Mouse (Mus musculus) embryonic facial prominence, embryonic 15.5 days (tissue): ENCODE data around the gene Gm5475. TPM values are rescaled to one million over a fixed set of nuclear protein-coding genes. Genes with fewer than 3 reads are reported as not detected.

Experiments
- ATAC-seq: fragments of 200-750 bp; cut with Nextera tagmentation; 2 replicates; pipeline ENCODE4 v1.8.0; 2017; ENCODE audit warnings: low read depth, moderate TSS enrichment; ENCODE audit not compliant: insufficient number of reproducible peaks, low FRiP score, low TSS enrichment
- H3K27ac ChIP-seq: fragments of 300-500 bp; sonication (generic); replicated peaks from 2 replicates; pipeline ENCODE4 v1.5.1; 2015; ENCODE audit warnings: mild to moderate bottlenecking, inconsistent platforms
- H3K27me3 ChIP-seq: fragments of 300-500 bp; sonication (generic); 2 replicates; pipeline ENCODE4 v1.6.1; 2015; ENCODE audit warnings: inconsistent platforms
- H3K36me3 ChIP-seq: fragments of 300-500 bp; sonication (generic); 2 replicates; pipeline ENCODE4 v1.6.1; 2015; ENCODE audit warnings: mild to moderate bottlenecking, inconsistent platforms
- H3K4me1 ChIP-seq: fragments of 300-500 bp; sonication (generic); 2 replicates; pipeline ENCODE4 v1.6.1; 2015; ENCODE audit warnings: inconsistent platforms
- H3K4me2 ChIP-seq: fragments of 300-500 bp; sonication (generic); replicated peaks from 2 replicates; pipeline ENCODE4 v1.6.1; 2015; ENCODE audit warnings: mild to moderate bottlenecking, inconsistent platforms
- H3K4me3 ChIP-seq: fragments of 300-500 bp; sonication (generic); replicated peaks from 2 replicates; pipeline ENCODE4 v1.5.1; 2015; ENCODE audit warnings: mild to moderate bottlenecking, inconsistent platforms
- H3K9ac ChIP-seq: fragments of 300-500 bp; sonication (generic); 2 replicates; pipeline ENCODE4 v1.6.1; 2015; ENCODE audit warnings: inconsistent platforms
- H3K9me3 ChIP-seq: fragments of 300-500 bp; sonication (generic); replicated peaks from 2 replicates; pipeline ENCODE4 v1.6.1; 2016; ENCODE audit warnings: inconsistent platforms
- WGBS: fragments of 180-500 bp; shearing (Covaris S2); methylation state at CpG from one replicate; pipeline ENCODE4 v1.1.7; 2015; 5-methylcytosine and 5-hydroxymethylcytosine counted together
- polyA plus RNA-seq: library from polyadenylated mRNA; unstranded; fragments of >200 nt; fragmentation: Nextera tagmentation; extraction: Ambion mirVana; gene quantifications from 2 replicates; pipeline ENCODE4 v1.2.1, GENCODE M21; 2015

The Gm5475 gene
- polyA plus RNA-seq, 1 experiment from 2014 or later = 0.07 TPM

DNA sequence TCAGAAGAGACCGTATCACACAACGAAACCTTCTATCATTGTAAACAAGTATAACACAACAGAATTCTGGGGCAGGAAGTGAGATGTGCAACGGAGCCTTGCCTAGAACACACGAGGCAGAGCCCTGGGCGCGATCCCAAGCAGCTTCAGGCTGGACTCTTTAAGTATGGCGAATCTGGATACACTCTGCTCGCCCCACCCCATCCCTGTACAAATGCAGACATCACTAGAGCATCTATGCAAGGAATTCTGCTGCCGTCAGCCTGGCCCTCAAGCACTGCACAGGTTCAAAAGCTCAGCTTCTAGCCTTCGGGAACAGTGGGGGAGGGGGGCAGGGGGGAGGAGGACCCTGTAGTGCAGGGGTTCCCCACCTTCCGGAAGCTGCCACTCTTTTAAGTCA is 28.9 kb upstream of the Gm5475 start:
- peaks cover 50% of the 10 kb centered on the region for H3K36me3 ChIP-seq

GRCm38 (mm10) chr15:100395561-100395960 is 26.4 kb upstream of the Gm5475 start:
- H3K27me3 ChIP-seq = no peaks in the 10 kb centered on the region

More for the DNA sequence above, 28.9 kb upstream of the Gm5475 start:
- H3K4me1 ChIP-seq = no peaks in the 10 kb centered on the region
- no peaks in the 10 kb centered on the region for H3K27me3 ChIP-seq
- H3K4me2 ChIP-seq = no peak overlapping the region
- H3K27ac ChIP-seq = no peak overlapping the region
- no peak for ATAC-seq
- no peaks in the 10 kb centered on the region for H3K9me3 ChIP-seq
- no peak overlapping the region for H3K4me3 ChIP-seq
- H3K9ac ChIP-seq = no peak overlapping the region
- 79% methylated on average over 11 of the region's 11 CpGs for WGBS

DNA sequence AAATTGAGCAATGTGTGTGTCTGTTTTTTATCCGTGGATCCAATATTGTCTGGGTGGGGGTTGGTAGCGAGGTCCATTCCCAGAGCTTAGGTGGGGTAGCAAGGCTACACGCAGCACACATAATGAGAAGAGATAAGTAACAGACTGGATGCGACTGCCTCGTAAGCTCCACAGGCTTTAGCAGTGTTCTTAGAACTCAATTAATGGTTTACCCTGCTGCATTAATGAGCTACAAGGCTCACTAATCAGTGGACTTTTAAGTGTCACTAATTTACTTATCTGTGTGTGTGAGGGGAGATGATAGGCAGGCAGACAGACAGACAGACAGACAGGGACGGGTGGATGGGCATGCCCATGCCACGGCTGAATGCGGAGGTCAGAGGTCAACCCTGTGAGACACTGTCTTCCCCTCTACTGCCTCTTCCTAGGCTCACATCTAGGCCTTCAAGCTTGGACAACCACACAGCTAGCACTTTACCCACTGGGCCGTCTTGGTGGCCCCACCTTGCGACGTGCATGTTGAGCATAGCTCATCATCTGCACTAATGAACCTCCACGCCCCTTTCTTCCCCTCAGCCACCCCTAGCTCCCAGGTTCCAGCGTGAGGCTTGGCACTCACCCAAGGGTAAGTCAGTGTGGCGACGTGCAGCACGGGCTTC is 21.2 kb upstream of the Gm5475 start:
- H3K9me3 ChIP-seq = no peaks in the 10 kb centered on the region
- H3K4me1 ChIP-seq = no peaks in the 10 kb centered on the region
- WGBS = 85% methylated on average over 16 of the region's 16 CpGs
- no peak overlapping the region for H3K4me3 ChIP-seq
- peaks cover 93% of the 10 kb centered on the region for H3K36me3 ChIP-seq
- ATAC-seq = 0 out of 2 replicates have a peak, but pooled peaks have one; percentile 43
- no peaks in the 10 kb centered on the region for H3K27me3 ChIP-seq
- H3K27ac ChIP-seq = no peak overlapping the region
- no peak overlapping the region for H3K9ac ChIP-seq
- H3K4me2 ChIP-seq = no peak overlapping the region

More at GRCm38 (mm10) chr15:100395561-100395960, 26.4 kb upstream of the Gm5475 start:
- 98% methylated on average over 3 of the region's 3 CpGs for WGBS
- Histone ChIP-seq H3K9me3 (no peaks in the 10 kb centered on the region), H3K36me3 (peaks cover 74% of the 10 kb centered on the region), H3K9ac (no peak overlapping the region), H3K4me2 (no peak overlapping the region), H3K4me3 (no peak overlapping the region), H3K27ac (no peak overlapping the region), H3K4me1 (no peaks in the 10 kb centered on the region)
- no peak for ATAC-seq

DNA sequence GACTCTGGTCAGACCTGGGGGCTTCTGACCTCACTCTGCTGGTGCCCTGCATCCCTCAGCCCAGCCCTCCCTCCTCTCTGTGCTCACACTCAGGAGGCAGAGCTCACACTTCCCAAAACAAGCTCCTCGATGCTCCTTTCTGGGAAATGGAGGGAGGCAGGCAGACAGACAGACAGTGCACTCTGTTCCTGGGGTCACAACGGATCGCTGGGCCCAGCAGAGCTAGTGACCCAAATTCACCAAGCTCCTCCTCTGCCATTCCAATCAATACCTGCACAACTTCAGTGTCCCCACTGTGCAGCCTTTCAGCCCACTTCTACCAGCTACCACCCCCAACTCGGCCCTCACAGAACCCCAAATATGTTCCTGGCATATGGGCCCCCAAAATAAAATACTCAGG is 20.1 kb upstream of the Gm5475 start:
- Histone ChIP-seq H3K9me3 (no peaks in the 10 kb centered on the region), H3K4me1 (no peaks in the 10 kb centered on the region), H3K27ac (no peak overlapping the region), H3K9ac (no peak overlapping the region), H3K27me3 (no peaks in the 10 kb centered on the region), H3K36me3 (peaks cover 88% of the 10 kb centered on the region), H3K4me2 (no peak overlapping the region), H3K4me3 (no peak overlapping the region)
- 92% methylated on average over 4 of the region's 4 CpGs for WGBS
- ATAC-seq = no peak

DNA sequence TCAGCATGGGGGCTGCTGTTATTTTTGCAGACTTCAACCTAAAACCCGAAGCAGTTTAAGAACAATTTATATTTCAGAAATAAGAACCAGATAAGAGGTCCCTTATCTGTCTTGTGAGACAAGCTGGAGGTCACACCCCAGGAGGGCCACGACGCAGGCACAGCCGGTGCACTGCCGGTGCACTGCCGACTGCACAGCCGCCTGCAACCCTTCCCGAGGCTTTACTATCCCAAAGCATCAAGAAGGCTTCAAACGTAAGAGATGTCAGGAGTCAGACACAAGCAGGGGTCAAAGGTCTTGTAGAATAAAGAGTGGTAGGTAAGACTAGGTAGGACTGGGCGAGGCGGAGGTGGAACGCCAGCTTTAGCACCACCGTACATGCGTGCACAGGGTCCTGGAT is 19.6 kb upstream of the Gm5475 start:
- WGBS = 90% methylated on average over 14 of the region's 14 CpGs
- Histone ChIP-seq H3K27me3 (no peaks in the 10 kb centered on the region), H3K27ac (no peak overlapping the region), H3K4me1 (no peaks in the 10 kb centered on the region), H3K4me3 (no peak overlapping the region), H3K9me3 (no peaks in the 10 kb centered on the region), H3K4me2 (no peak overlapping the region), H3K9ac (no peak overlapping the region), H3K36me3 (peaks cover 88% of the 10 kb centered on the region)
- ATAC-seq = no peak

DNA sequence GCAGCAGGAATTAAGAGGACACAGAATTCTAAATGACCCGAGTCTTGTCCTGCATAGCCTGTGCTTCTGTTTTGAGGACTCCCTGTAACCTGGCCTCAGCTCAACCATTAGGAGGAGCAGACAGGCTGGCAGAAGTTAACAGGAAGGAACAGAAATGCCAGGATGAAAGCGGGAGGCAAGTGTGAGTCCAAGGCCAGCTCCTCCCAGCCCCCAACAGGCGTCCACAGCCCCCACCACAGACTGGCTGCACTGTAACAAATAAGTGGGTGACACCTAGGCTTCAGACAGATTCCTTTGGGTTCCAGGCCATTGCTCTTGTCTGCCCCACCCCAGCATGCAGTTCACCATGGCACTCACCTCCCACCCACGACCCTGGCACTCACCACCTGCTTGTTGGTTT is 19.1 kb upstream of the Gm5475 start:
- Histone ChIP-seq H3K4me2 (no peak overlapping the region), H3K4me1 (no peaks in the 10 kb centered on the region), H3K27me3 (no peaks in the 10 kb centered on the region), H3K27ac (no peak overlapping the region), H3K4me3 (no peak overlapping the region), H3K9ac (no peak overlapping the region), H3K9me3 (no peaks in the 10 kb centered on the region), H3K36me3 (peaks cover 86% of the 10 kb centered on the region)
- 84% methylated on average over 4 of the region's 4 CpGs for WGBS
- no peak for ATAC-seq

- no peaks in the 10 kb centered on the region for H3K9me3 ChIP-seq
- no peaks in the 10 kb centered on the region for H3K4me1 ChIP-seq
- H3K4me3 ChIP-seq = no peak overlapping the region
- no peak overlapping the region for H3K9ac ChIP-seq
- H3K27me3 ChIP-seq = no peaks in the 10 kb centered on the region
- no peak for ATAC-seq
- 92% methylated on average over 16 of the region's 16 CpGs for WGBS
- H3K27ac ChIP-seq = no peak overlapping the region
- no peak overlapping the region for H3K4me2 ChIP-seq
- H3K36me3 ChIP-seq = peaks cover 86% of the 10 kb centered on the region
These were observed 18.5 kb upstream of the Gm5475 start for GRCm38 (mm10) chr15:100403318-100404000.

DNA sequence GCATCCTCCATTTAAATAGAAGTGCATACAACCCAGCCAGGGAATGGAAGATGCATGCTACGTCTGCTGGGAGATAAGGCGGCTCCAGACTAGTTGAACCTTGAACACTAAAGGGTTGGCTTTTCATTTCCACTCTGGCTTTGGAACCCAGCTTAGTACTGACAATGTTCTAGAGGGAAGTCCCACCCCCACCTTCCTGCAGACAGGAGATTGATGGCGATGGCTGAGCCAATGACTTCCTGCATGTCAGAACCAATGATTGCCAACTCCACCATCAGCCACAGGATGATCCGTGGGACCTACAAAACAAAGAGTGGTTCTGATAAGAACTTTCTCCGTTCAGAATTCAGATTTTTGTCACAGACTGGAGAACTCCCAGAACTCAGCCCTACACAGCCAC is 15.9 kb upstream of the Gm5475 start:
- H3K4me1 ChIP-seq = 0 out of 2 replicates have a peak, but pooled peaks cover under 1% of the 10 kb centered on the region
- 86% methylated on average over 5 of the region's 5 CpGs for WGBS
- no peaks in the 10 kb centered on the region for H3K27me3 ChIP-seq
- H3K27ac ChIP-seq = no peak overlapping the region
- no peaks in the 10 kb centered on the region for H3K9me3 ChIP-seq
- H3K36me3 ChIP-seq = peaks cover 72% of the 10 kb centered on the region
- no peak overlapping the region for H3K4me3 ChIP-seq
- no peak overlapping the region for H3K4me2 ChIP-seq
- no peak for ATAC-seq
- H3K9ac ChIP-seq = no peak overlapping the region

- Histone ChIP-seq H3K36me3 (peaks cover 39% of the 10 kb centered on the region), H3K27me3 (no peaks in the 10 kb centered on the region), H3K27ac (no peak overlapping the region), H3K9ac (no peak overlapping the region), H3K4me1 (peaks cover 4% of the 10 kb centered on the region; the same call in 1 of the 2 replicates), H3K4me2 (no peak overlapping the region; the same call in 1 of the 2 replicates), H3K9me3 (no peaks in the 10 kb centered on the region), H3K4me3 (no peak overlapping the region)
- no peak for ATAC-seq
- WGBS = 61% methylated on average over 14 of the region's 14 CpGs
These were observed 10.9 kb upstream of the Gm5475 start for GRCm38 (mm10) chr15:100410918-100411672.

DNA sequence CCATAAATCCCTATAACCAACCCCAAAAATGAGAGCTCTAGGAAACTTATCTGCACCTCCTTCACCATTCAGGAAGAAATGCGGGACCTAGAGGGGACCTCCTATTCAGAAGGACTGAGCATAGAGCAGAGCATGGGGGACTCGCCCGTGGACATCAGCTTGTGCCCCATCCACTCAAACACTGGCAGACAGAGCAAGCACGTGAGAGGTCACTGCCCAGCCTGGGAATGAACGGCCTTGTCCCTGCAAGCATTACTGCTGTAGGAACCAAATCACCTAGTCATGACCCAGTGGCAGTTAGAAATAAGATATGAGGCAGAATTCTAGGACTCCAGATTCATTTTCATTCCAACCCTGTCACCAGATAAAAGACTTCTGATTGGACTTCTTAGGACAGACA is 10.2 kb upstream of the Gm5475 start:
- WGBS = 89% methylated on average over 5 of the region's 5 CpGs
- H3K36me3 ChIP-seq = peaks cover 38% of the 10 kb centered on the region
- H3K9me3 ChIP-seq = no peaks in the 10 kb centered on the region
- no peaks in the 10 kb centered on the region for H3K27me3 ChIP-seq
- H3K4me1 ChIP-seq = peaks cover 11% of the 10 kb centered on the region; the same call in 1 of the 2 replicates
- ATAC-seq = no peak
- no peak overlapping the region; the same call in 1 of the 2 replicates for H3K4me2 ChIP-seq
- H3K4me3 ChIP-seq = no peak overlapping the region
- H3K9ac ChIP-seq = no peak overlapping the region
- H3K27ac ChIP-seq = no peak overlapping the region

DNA sequence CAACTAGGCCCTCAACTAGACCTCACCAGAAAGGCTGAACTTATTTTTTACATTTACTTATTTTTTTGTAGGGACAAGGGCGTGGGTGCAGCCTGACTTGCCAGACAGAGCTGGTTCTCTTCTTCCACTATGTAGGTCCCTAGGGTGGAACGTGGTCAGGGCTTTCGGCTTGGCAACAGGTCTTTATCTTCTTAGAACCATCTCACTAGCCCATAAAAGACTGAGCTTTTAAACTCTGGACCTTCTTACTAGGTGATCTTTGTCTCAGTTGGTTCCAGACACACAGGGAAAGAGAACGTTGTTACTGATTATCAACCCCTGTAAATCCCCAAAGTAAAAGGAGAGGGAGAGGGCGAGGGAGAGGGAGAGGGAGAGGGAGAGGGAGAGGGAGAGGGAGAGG is 8.6 kb upstream of the Gm5475 start:
- Histone ChIP-seq H3K4me3 (no peak overlapping the region), H3K4me1 (peaks cover 20% of the 10 kb centered on the region; the same call in 1 of the 2 replicates), H3K36me3 (peaks cover 24% of the 10 kb centered on the region), H3K4me2 (no peak overlapping the region), H3K9me3 (no peaks in the 10 kb centered on the region), H3K27ac (no peak overlapping the region), H3K27me3 (no peaks in the 10 kb centered on the region), H3K9ac (no peak overlapping the region)
- no peak for ATAC-seq
- 72% methylated on average over 4 of the region's 5 CpGs for WGBS
